In the genomic region with DNA sequence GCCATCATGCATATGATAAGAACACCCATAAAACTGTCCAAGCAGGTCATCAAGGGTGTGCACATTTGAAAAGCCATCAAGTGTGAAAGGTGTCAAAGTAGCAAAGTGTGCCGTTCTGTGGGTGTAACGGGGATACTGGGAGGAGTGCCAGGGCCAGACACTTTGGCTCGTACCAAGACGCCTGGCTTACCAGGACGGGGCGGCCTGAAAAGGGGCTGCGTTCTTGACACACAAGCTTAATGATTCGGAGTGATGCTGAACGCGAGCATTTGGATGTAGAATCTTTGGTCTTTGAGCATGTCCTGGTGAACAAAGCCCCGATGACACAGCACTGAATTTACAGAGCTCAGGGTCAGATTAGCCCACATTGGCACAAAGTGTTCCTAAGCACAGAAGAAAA, we compare ENCODE assay signal across 32 mouse cellular contexts. TPM values are rescaled to one million over a fixed set of nuclear protein-coding genes. Genes with fewer than 3 reads are reported as not detected.
DNase-seq lines count a peak whose midpoint lies in the region; ATAC-seq and TF ChIP-seq lines count a peak whose summit lies in the region.
"Had no signal": no experiment of that assay in that cellular context is flagged by ENCODE, and none has a peak within 500 bp of the region (broad histone marks: within the 10 kb centered on the region; RNA-seq: fewer than 3 reads in every experiment).

No protein-coding gene starts in this region.

- H3K36me3 ChIP-seq in liver, embryonic 11.5 days (ENCODE audit: control insufficient read depth, insufficient read depth, low read length): no peaks in the 10 kb centered on the region
- H3K36me3 ChIP-seq in liver, postnatal 0 days (replicated peaks; ENCODE audit: insufficient read depth, low read length): no peaks in the 10 kb centered on the region
- H3K36me3 ChIP-seq in hindbrain, embryonic 16.5 days (ENCODE audit: control insufficient read depth, insufficient read depth, low read length): no peaks in the 10 kb centered on the region
- H3K36me3 ChIP-seq: embryonic facial prominence, embryonic 15.5 days; forebrain, embryonic 10.5 days; hindbrain, embryonic 13.5 days had no signal

- intact Hi-C loops in left cerebral cortex, adult 2 months (cut with DNase I): no loop called here

- no peak for TF ChIP-seq EP300 in liver, postnatal 0 days (IDR thresholded peaks at IDR 0.05; ENCODE audit: low read depth)

- no peak for TF ChIP-seq CTCF in liver, postnatal 0 days (IDR thresholded peaks at IDR 0.05; ENCODE audit: low read depth)
- no peak for TF ChIP-seq CTCF in left cerebral cortex, adult 2 months (IDR thresholded peaks at IDR 0.05)

- H3K9ac ChIP-seq in liver, embryonic 11.5 days (ENCODE audit: low read depth, low read length): peak overlapping the region; percentile 43
- no peak overlapping the region for H3K9ac ChIP-seq in liver, postnatal 0 days (replicated peaks)
- H3K9ac ChIP-seq in hindbrain, embryonic 16.5 days (ENCODE audit: low read depth, low read length): no peak overlapping the region
- H3K9ac ChIP-seq: embryonic facial prominence, embryonic 15.5 days; hindbrain, embryonic 13.5 days had no signal

- no peak overlapping the region for H3K4me3 ChIP-seq in liver, embryonic 11.5 days (ENCODE audit: low read depth, low read length)
- H3K4me3 ChIP-seq in liver, postnatal 0 days (ENCODE audit: low read depth, low read length): no peak overlapping the region
- no peak overlapping the region for H3K4me3 ChIP-seq in left cerebral cortex, adult 2 months
- no peak overlapping the region for H3K4me3 ChIP-seq in hindbrain, embryonic 16.5 days (ENCODE audit: low read length)
- H3K4me3 ChIP-seq: embryonic facial prominence, embryonic 15.5 days; forebrain, embryonic 10.5 days; hindbrain, embryonic 13.5 days had no signal

- H3K4me1 ChIP-seq in liver, embryonic 11.5 days (replicated peaks; ENCODE audit: control insufficient read depth, insufficient read depth, low read length): peaks cover 28% of the 10 kb centered on the region
- H3K4me1 ChIP-seq in liver, postnatal 0 days (ENCODE audit: insufficient read depth): peaks cover 27% of the 10 kb centered on the region
- H3K4me1 ChIP-seq in hindbrain, embryonic 16.5 days (ENCODE audit: control insufficient read depth, insufficient read depth, low read depth, low read length): peaks cover 15% of the 10 kb centered on the region

- no peaks in the 10 kb centered on the region for H3K9me3 ChIP-seq in liver, embryonic 11.5 days (ENCODE audit: control insufficient read depth, low read length)
- H3K9me3 ChIP-seq in liver, postnatal 0 days (ENCODE audit: low read length): no peaks in the 10 kb centered on the region
- H3K9me3 ChIP-seq in hindbrain, embryonic 16.5 days (ENCODE audit: control insufficient read depth, low read length): no peaks in the 10 kb centered on the region
- H3K9me3 ChIP-seq: embryonic facial prominence, embryonic 15.5 days; forebrain, embryonic 10.5 days; hindbrain, embryonic 13.5 days had no signal

- WGBS in liver, embryonic 11.5 days: 81% methylated on average over 11 of the region's 11 CpGs
- WGBS in liver, postnatal 0 days (ENCODE audit: insufficient replicate concordance): 79% methylated on average over 11 of the region's 11 CpGs
- 81% methylated on average over 11 of the region's 11 CpGs for WGBS in hindbrain, embryonic 16.5 days

- ATAC-seq in liver, embryonic 11.5 days (replicated peaks; ENCODE audit: low FRiP score): no peak
- ATAC-seq in liver, postnatal 0 days: no peak
- ATAC-seq in hindbrain, embryonic 16.5 days: no peak
- ATAC-seq: forebrain, embryonic 16.5 days; inflammation-experienced regulatory T-cells, adult 6 months had no signal

- H3K4me2 ChIP-seq in liver, embryonic 11.5 days: peak overlapping the region; percentile 48
- H3K4me2 ChIP-seq in liver, postnatal 0 days (ENCODE audit: low read depth, low read length): peak overlapping the region; percentile 40; the same call in 1 of the 2 replicates
- no peak overlapping the region for H3K4me2 ChIP-seq in hindbrain, embryonic 16.5 days (ENCODE audit: low read length)
- H3K4me2 ChIP-seq: embryonic facial prominence, embryonic 15.5 days; hindbrain, embryonic 13.5 days; midbrain, embryonic 11.5 days had no signal

- DNase-seq in cerebellum, postnatal 10 days: peak; percentile 28 to 35
- no peak for DNase-seq in cerebellum, adult 18-20 months
- peak; percentile 55 for DNase-seq in testis, postnatal 10 days (ENCODE audit: low spot score)
- no peak for DNase-seq in testis, postnatal 14 days (ENCODE audit: low spot score)
- DNase-seq in liver, embryonic 11.5 days (ENCODE audit: low spot score): no peak
- DNase-seq in liver, postnatal 0 days: no peak
- DNase-seq in left cerebral cortex, adult 2 months (ENCODE audit: extremely low spot score in 1 of 2, low spot score in 2 of 2): no peak
- DNase-seq: adrenal gland, postnatal 10 days; cerebellum, adult 8-10 months; gastrocnemius, postnatal 14 days; heart, postnatal 36 days; kidney, adult 18-20 months; kidney, postnatal 10 days; lung, adult 18-20 months; lung, postnatal 10 days; thymus, postnatal 4 days had no signal

- H3K27me3 ChIP-seq in liver, embryonic 11.5 days (replicated peaks; ENCODE audit: control insufficient read depth, insufficient read depth, low read length): no peaks in the 10 kb centered on the region
- no peaks in the 10 kb centered on the region for H3K27me3 ChIP-seq in liver, postnatal 0 days (ENCODE audit: insufficient read depth, low read length)
- H3K27me3 ChIP-seq in hindbrain, embryonic 16.5 days (replicated peaks; ENCODE audit: control insufficient read depth, insufficient read depth, low read length): no peaks in the 10 kb centered on the region
- H3K27me3 ChIP-seq: embryonic facial prominence, embryonic 15.5 days; hindbrain, embryonic 13.5 days had no signal

- H3K27ac ChIP-seq in liver, embryonic 11.5 days (ENCODE audit: low read depth, low read length): peak overlapping the region; percentile 68
- H3K27ac ChIP-seq in liver, postnatal 0 days (ENCODE audit: low read depth): peak overlapping the region; percentile 76
- no peak overlapping the region for H3K27ac ChIP-seq in left cerebral cortex, adult 2 months
- no peak overlapping the region for H3K27ac ChIP-seq in hindbrain, embryonic 16.5 days (ENCODE audit: low read depth, low read length)
- H3K27ac ChIP-seq: embryonic facial prominence, embryonic 15.5 days; forebrain, embryonic 10.5 days; hindbrain, embryonic 13.5 days had no signal

RNA-seq across cellular contexts. Expression of a gene that starts 4.1 kb away (rescaled TPM):
- 59.5 and 66.2 TPM in 2 replicates for polyA plus RNA-seq in liver, embryonic 11.5 days (2014; fragmentation: Nextera tagmentation; extraction: Ambion mirVana)
- polyA plus RNA-seq in liver, postnatal 0 days (2015; fragmentation: Nextera tagmentation; extraction: Ambion mirVana): 10.0 and 12.1 TPM in 2 replicates
- 100 to 1,000 TPM in 1 of 2 experiments, 10 to 100 TPM in 1; 93.2 to 101 TPM for total RNA-seq in left cerebral cortex, adult 2 months (2021)
- polyA plus RNA-seq in hindbrain, embryonic 16.5 days (2015; fragmentation: Nextera tagmentation; extraction: Ambion mirVana): 22.8 and 23.4 TPM in 2 replicates

RNA-seq across cellular contexts. Expression of a gene that starts 4.4 kb away (rescaled TPM):
- 0.62 TPM in 1 of 2 replicates, not detected in the other for polyA plus RNA-seq in liver, embryonic 11.5 days (2014; fragmentation: Nextera tagmentation; extraction: Ambion mirVana)
- 0.31 TPM in 1 of 2 replicates, not detected in the other for polyA plus RNA-seq in liver, postnatal 0 days (2015; fragmentation: Nextera tagmentation; extraction: Ambion mirVana)
- not detected for total RNA-seq in left cerebral cortex, adult 2 months (2021)
- polyA plus RNA-seq in hindbrain, embryonic 16.5 days (2015; fragmentation: Nextera tagmentation; extraction: Ambion mirVana): 1.0 and 1.1 TPM in 2 replicates
- total RNA-seq: adrenal gland, postnatal 10 days; gastrocnemius, postnatal 14 days; heart, postnatal 36 days; layer of hippocampus, adult 18-20 months; megakaryocyte progenitor cell, adult 5-6 weeks; midbrain, postnatal 0 days had no signal
- polyA plus RNA-seq: heart, embryonic 14.5 days; inflammation-experienced regulatory T-cells, adult 6 months; neural tube, embryonic 14.5 days had no signal

RNA-seq across cellular contexts. Expression of a gene that starts 16.9 kb away (rescaled TPM):
- polyA plus RNA-seq in liver, embryonic 11.5 days (2014; fragmentation: Nextera tagmentation; extraction: Ambion mirVana): not detected in 2 replicates
- not detected in 2 replicates for polyA plus RNA-seq in liver, postnatal 0 days (2015; fragmentation: Nextera tagmentation; extraction: Ambion mirVana)
- not detected for total RNA-seq in left cerebral cortex, adult 2 months (2021)
- polyA plus RNA-seq in hindbrain, embryonic 16.5 days (2015; fragmentation: Nextera tagmentation; extraction: Ambion mirVana): not detected in 2 replicates
- total RNA-seq: adrenal gland, postnatal 10 days; gastrocnemius, postnatal 14 days; heart, postnatal 36 days; layer of hippocampus, adult 18-20 months; layer of hippocampus, postnatal 14 days; left cerebral cortex, postnatal 10 days; megakaryocyte progenitor cell, adult 5-6 weeks; midbrain, postnatal 0 days had no signal
- polyA plus RNA-seq: embryonic facial prominence, embryonic 15.5 days; forebrain, embryonic 10.5 days; forebrain, embryonic 16.5 days; heart, embryonic 14.5 days; hindbrain, embryonic 13.5 days; inflammation-experienced regulatory T-cells, adult 6 months; limb, embryonic 11.5 days; midbrain, embryonic 11.5 days; midbrain, postnatal 0 days; neural tube, embryonic 14.5 days; testis, adult 2 months had no signal

Comparison
In these comparisons a context has a peak if more than half of its experiments do, and no peak if none do; other contexts are left out.
1. DNase-seq: peak in cerebellum, postnatal 10 days (2 of 2) and testis, postnatal 10 days (single experiment); none in cerebellum, adult 18-20 months (0 of 2), testis, postnatal 14 days (single experiment), liver, embryonic 11.5 days (single experiment), liver, postnatal 0 days (single experiment) and left cerebral cortex, adult 2 months (0 of 2).
2. H3K27ac ChIP-seq: peak in liver, embryonic 11.5 days (single experiment) and liver, postnatal 0 days (single experiment); none in left cerebral cortex, adult 2 months (single experiment) and hindbrain, embryonic 16.5 days (single experiment).